Mouse (Mus musculus) heart, embryonic 12.5 days (tissue): Measurements from ENCODE around the gene Hdac6. TPM values are rescaled to one million over a fixed set of nuclear protein-coding genes. Genes with fewer than 3 reads are reported as not detected.

Experiments used
- polyA plus RNA-seq: library from polyadenylated mRNA; unstranded; fragments of >200 nt; fragmentation: Nextera tagmentation; extraction: Ambion mirVana; gene quantifications from 2 replicates; pipeline ENCODE4 v1.2.1, GENCODE M21; 2016

Gene Hdac6
- polyA plus RNA-seq, 1 experiment from 2014 or later, result 32.9 TPM

Other genes with a start within 250 kb of the Hdac6 start
- gene Wdr45, start 233.6 kb downstream of the Hdac6 start, polyA plus RNA-seq, result 21.6 and 22.4 TPM in 2 replicates
- gene Gm45208, start 225.6 kb downstream of the Hdac6 start, polyA plus RNA-seq, result not detected in 2 replicates
- 43.5 and 44.3 TPM in 2 replicates for gene Praf2, start 219.4 kb downstream of the Hdac6 start, polyA plus RNA-seq
- gene Ccdc120, start 197.0 kb downstream of the Hdac6 start, polyA plus RNA-seq, result 6.6 and 8.2 TPM in 2 replicates
- gene Tfe3, start 185.3 kb downstream of the Hdac6 start, polyA plus RNA-seq, result 22.3 TPM in 2 replicates
- gene Gripap1, start 158.1 kb downstream of the Hdac6 start, polyA plus RNA-seq, result 32.0 and 32.2 TPM in 2 replicates
- 1.4 and 1.9 TPM in 2 replicates for gene Kcnd1, start 125.6 kb downstream of the Hdac6 start, polyA plus RNA-seq
- gene Otud5, start 106.5 kb downstream of the Hdac6 start, polyA plus RNA-seq, result 41.1 and 41.2 TPM in 2 replicates
- gene Pim2, start 69.6 kb downstream of the Hdac6 start, polyA plus RNA-seq, result 6.4 and 6.8 TPM in 2 replicates
- gene Slc35a2, start 63.9 kb downstream of the Hdac6 start, polyA plus RNA-seq, result 25.9 and 26.8 TPM in 2 replicates
- gene Pqbp1, start 48.6 kb downstream of the Hdac6 start, polyA plus RNA-seq, result 83.8 and 91.4 TPM in 2 replicates
- 117 and 130 TPM in 2 replicates for gene Timm17b, start 48.5 kb downstream of the Hdac6 start, polyA plus RNA-seq
- not detected in 2 replicates for gene Gm10491, start 40.1 kb downstream of the Hdac6 start, polyA plus RNA-seq
- gene Gm10490, start 38.3 kb downstream of the Hdac6 start, polyA plus RNA-seq, result not detected in 2 replicates
- gene Pcsk1n, start 28.1 kb downstream of the Hdac6 start, polyA plus RNA-seq, result 0.39 and 0.40 TPM in 2 replicates
- gene Eras, start 19.3 kb downstream of the Hdac6 start, polyA plus RNA-seq, result not detected in 2 replicates
- gene Gata1, start 30.2 kb upstream of the Hdac6 start, polyA plus RNA-seq, result 4.4 and 6.4 TPM in 2 replicates
- 0.30 TPM in 1 of 2 replicates, not detected in the other for gene Glod5, start 70.6 kb upstream of the Hdac6 start, polyA plus RNA-seq
- gene Suv39h1, start 126.9 kb upstream of the Hdac6 start, polyA plus RNA-seq, result 42.8 and 46.2 TPM in 2 replicates
- gene Was, start 142.6 kb upstream of the Hdac6 start, polyA plus RNA-seq, result 0.31 TPM in 1 of 2 replicates, not detected in the other
- 26.7 and 28.5 TPM in 2 replicates for gene Wdr13, start 185.0 kb upstream of the Hdac6 start, polyA plus RNA-seq
- 326 and 330 TPM in 2 replicates for gene Rbm3, start 198.0 kb upstream of the Hdac6 start, polyA plus RNA-seq
- 9.2 and 11.1 TPM in 2 replicates for gene Tbc1d25, start 228.3 kb upstream of the Hdac6 start, polyA plus RNA-seq
- gene Ebp, start 245.6 kb upstream of the Hdac6 start, polyA plus RNA-seq, result 23.0 and 24.5 TPM in 2 replicates